Mouse (Mus musculus) hindbrain, postnatal 0 days (tissue): ENCODE data around the gene Tmem14a. TPM values are rescaled to one million over a fixed set of nuclear protein-coding genes. Genes with fewer than 3 reads are reported as not detected.

Experiments used
- ATAC-seq: fragments of 200-750 bp; cut with Nextera tagmentation; 2 replicates; pipeline ENCODE4 v1.8.0; 2017; ENCODE audit warnings: mild to moderate bottlenecking, moderate TSS enrichment, moderate library complexity
- DNase-seq: peaks from one replicate; pipeline ENCODE4 v3.0.0-alpha.2; 2015; ENCODE audit warnings: low spot score
- H3K27ac ChIP-seq: fragments of 300-500 bp; sonication (generic); 2 replicates; pipeline ENCODE4 v1.5.1; 2014; ENCODE audit warnings: mild to moderate bottlenecking
- H3K27me3 ChIP-seq: fragments of 300-500 bp; sonication (generic); 2 replicates; pipeline ENCODE4 v1.6.1; 2014; ENCODE audit warnings: low read length, mixed read lengths; ENCODE audit not compliant: insufficient read depth
- H3K36me3 ChIP-seq: fragments of 300-500 bp; sonication (generic); 2 replicates; pipeline ENCODE4 v1.6.1; 2014; ENCODE audit warnings: low read length, mixed read lengths; ENCODE audit not compliant: insufficient read depth
- H3K4me1 ChIP-seq: fragments of 300-500 bp; sonication (generic); 2 replicates; pipeline ENCODE4 v1.6.1; 2014; ENCODE audit warnings: antibody characterized with exemption, low read length, mixed read lengths; ENCODE audit not compliant: insufficient read depth
- H3K4me2 ChIP-seq: fragments of 300-500 bp; sonication (generic); 2 replicates; pipeline ENCODE4 v1.6.1; 2014; ENCODE audit warnings: low read depth, mild to moderate bottlenecking, low read length, moderate library complexity, mixed read lengths
- H3K4me3 ChIP-seq: fragments of 300-500 bp; sonication (generic); 2 replicates; pipeline ENCODE4 v1.5.1; 2014; ENCODE audit warnings: low read length
- H3K9ac ChIP-seq: fragments of 300-500 bp; sonication (generic); replicated peaks from 2 replicates; pipeline ENCODE4 v1.6.1; 2014; ENCODE audit warnings: mild to moderate bottlenecking, low read length, moderate library complexity, mixed read lengths
- H3K9me3 ChIP-seq: fragments of 300-500 bp; sonication (generic); 2 replicates; pipeline ENCODE4 v1.6.1; 2016; ENCODE audit warnings: low read length, mixed read lengths
- CTCF ChIP-seq: IDR thresholded peaks from 2 replicates; pipeline ENCODE4 v1.5.1; 2016; ENCODE audit warnings: antibody characterized with exemption, control low read depth, low read depth
- WGBS: fragments of 180-500 bp; shearing (Covaris S2); extraction: QIAGEN DNeasy Blood & Tissue Kit; methylation state at CpG from one replicate; pipeline ENCODE4 v1.1.7; 2014; 5-methylcytosine and 5-hydroxymethylcytosine counted together
- polyA plus RNA-seq: library from polyadenylated mRNA; unstranded; fragments of >200 nt; fragmentation: Nextera tagmentation; extraction: Ambion mirVana; gene quantifications from 2 replicates; pipeline ENCODE4 v1.2.1, GENCODE M21; 2015
- total RNA-seq: library from RNA; depleted of rRNA; stranded (reverse); fragments of >200 nt; gene quantifications from 2 replicates; pipeline ENCODE4 v1.2.3, GENCODE M21; 2014

Gene Tmem14a
- total and polyA plus RNA-seq, 2 experiments from 2014 or later: 18.7 to 27.8 TPM

GRCm38 (mm10) chr1:21244290-21244960, 26.1 kb downstream of the Tmem14a start:
- Histone ChIP-seq H3K27me3 (no peaks in the 10 kb centered on the region), H3K36me3 (no peaks in the 10 kb centered on the region), H3K9ac (no peak overlapping the region), H3K4me1 (no peaks in the 10 kb centered on the region), H3K4me3 (no peak overlapping the region), H3K9me3 (no peaks in the 10 kb centered on the region), H3K27ac (no peak overlapping the region), H3K4me2 (no peak overlapping the region)
- ATAC-seq (no peak), DNase-seq (no peak)
- TF ChIP-seq CTCF: no peak
- 75% methylated on average over 4 of the region's 4 CpGs for WGBS

- ATAC-seq: no peak
- no peak overlapping the region for H3K9ac ChIP-seq
- no peak overlapping the region for H3K27ac ChIP-seq
- TF ChIP-seq CTCF: no peak
- WGBS: 73% methylated on average over 3 of the region's 3 CpGs
- no peaks in the 10 kb centered on the region for H3K9me3 ChIP-seq
- H3K36me3 ChIP-seq: no peaks in the 10 kb centered on the region
- no peak for DNase-seq
- H3K4me3 ChIP-seq: no peak overlapping the region
- H3K27me3 ChIP-seq: no peaks in the 10 kb centered on the region
- H3K4me1 ChIP-seq: no peaks in the 10 kb centered on the region
- no peak overlapping the region for H3K4me2 ChIP-seq
These were observed 27.8 kb downstream of the Tmem14a start for GRCm38 (mm10) chr1:21246136-21246535.

- no peak for ATAC-seq
- H3K4me1 ChIP-seq: no peaks in the 10 kb centered on the region
- H3K36me3 ChIP-seq: no peaks in the 10 kb centered on the region
- H3K9me3 ChIP-seq: no peaks in the 10 kb centered on the region
- DNase-seq: no peak
- H3K27ac ChIP-seq: no peak overlapping the region
- no peak overlapping the region for H3K4me2 ChIP-seq
- H3K4me3 ChIP-seq: no peak overlapping the region
- H3K27me3 ChIP-seq: no peaks in the 10 kb centered on the region
- no peak for TF ChIP-seq CTCF
- H3K9ac ChIP-seq: no peak overlapping the region
These were observed 29.5 kb downstream of the Tmem14a start for GRCm38 (mm10) chr1:21247896-21248295.

- WGBS: 87% methylated on average over 9 of the region's 9 CpGs
- no peak for ATAC-seq
- H3K4me3 ChIP-seq: no peak overlapping the region
These were observed 30.4 kb downstream of the Tmem14a start for GRCm38 (mm10) chr1:21248560-21249390.

GRCm38 (mm10) chr1:21251661-21252060, 33.3 kb downstream of the Tmem14a start:
- ATAC-seq (no peak), DNase-seq (no peak)
- no peak for TF ChIP-seq CTCF
- WGBS: 31% methylated on average over 6 of the region's 6 CpGs
- H3K4me3 ChIP-seq: no peak overlapping the region
- H3K27ac ChIP-seq: no peak overlapping the region
- H3K9me3 ChIP-seq: no peaks in the 10 kb centered on the region
- no peaks in the 10 kb centered on the region for H3K27me3 ChIP-seq
- H3K4me1 ChIP-seq: no peaks in the 10 kb centered on the region
- no peak overlapping the region for H3K9ac ChIP-seq
- no peak overlapping the region for H3K4me2 ChIP-seq
- no peaks in the 10 kb centered on the region for H3K36me3 ChIP-seq

More at GRCm38 (mm10) chr1:21248560-21249390, 30.4 kb downstream of the Tmem14a start:
- no peaks in the 10 kb centered on the region for H3K9me3 ChIP-seq
- H3K27me3 ChIP-seq: no peaks in the 10 kb centered on the region
- H3K4me2 ChIP-seq: no peak overlapping the region
- H3K36me3 ChIP-seq: no peaks in the 10 kb centered on the region
- H3K27ac ChIP-seq: no peak overlapping the region
- H3K9ac ChIP-seq: no peak overlapping the region
- no peak for TF ChIP-seq CTCF
- no peak for DNase-seq
- H3K4me1 ChIP-seq: no peaks in the 10 kb centered on the region

GRCm38 (mm10) chr1:21252566-21253302, 34.4 kb downstream of the Tmem14a start:
- H3K4me2 ChIP-seq: no peak overlapping the region
- 90% methylated on average over 10 of the region's 10 CpGs for WGBS
- H3K9me3 ChIP-seq: no peaks in the 10 kb centered on the region
- no peak for DNase-seq
- H3K9ac ChIP-seq: no peak overlapping the region
- H3K4me1 ChIP-seq: no peaks in the 10 kb centered on the region
- no peak for TF ChIP-seq CTCF
- no peak overlapping the region for H3K4me3 ChIP-seq
- no peak for ATAC-seq
- H3K27ac ChIP-seq: no peak overlapping the region
- no peaks in the 10 kb centered on the region for H3K36me3 ChIP-seq
- no peaks in the 10 kb centered on the region for H3K27me3 ChIP-seq
